Mouse (Mus musculus) megakaryocyte-erythroid progenitor cell, adult 5-6 weeks (primary cell): Measurements from ENCODE around the gene Tmem165. TPM values are rescaled to one million over a fixed set of nuclear protein-coding genes. Genes with fewer than 3 reads are reported as not detected.

Experiments used
- ATAC-seq: replicated peaks from 2 replicates; pipeline ENCODE4 v1.8.0; 2016; ENCODE audit warnings: mild to moderate bottlenecking, inconsistent platforms; ENCODE audit not compliant: severe bottlenecking, poor library complexity, low FRiP score, low TSS enrichment
- total RNA-seq, 2 experiments: library from RNA; stranded (forward) in 1 of 2; stranded (reverse) in 1 of 2; fragments of 200-1000, 215-1000 nt in 1 of 2; fragments of >200 nt in 1 of 2; fragmentation: Nextera tagmentation in 1 of 2; gene quantifications; 2 replicates each; pipeline ENCODE4 v1.2.3; 2014 to 2017

Gene Tmem165
- total RNA-seq, 2 experiments from 2014 or later, result 40.1 to 72.1 TPM

DNA sequence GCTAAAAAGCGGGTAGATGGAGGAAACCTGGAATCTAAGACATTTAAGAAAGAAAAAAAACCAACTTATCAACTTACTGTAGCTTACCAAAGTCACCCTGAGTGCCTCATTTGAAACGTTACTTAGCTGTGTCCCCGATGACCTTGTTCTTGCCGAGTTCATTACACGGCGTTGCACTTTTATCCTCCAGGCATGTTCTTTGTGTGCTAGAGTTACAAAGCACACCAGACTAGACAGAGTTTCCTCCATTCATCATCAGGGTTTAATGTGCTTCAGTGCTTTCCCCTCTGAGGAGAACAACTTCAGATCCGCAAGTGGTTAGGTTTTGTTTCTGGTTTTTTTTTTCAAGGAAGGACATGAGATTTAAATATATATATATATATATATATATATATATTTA, 18.9 kb upstream of the Tmem165 start:
- ATAC-seq, result no peak

GRCm38 (mm10) chr5:76170522-76170921, 13.2 kb upstream of the Tmem165 start:
- ATAC-seq, result no peak

- no peak for ATAC-seq
Measured at GRCm38 (mm10) chr5:76171039-76171438, 12.6 kb upstream of the Tmem165 start.

DNA sequence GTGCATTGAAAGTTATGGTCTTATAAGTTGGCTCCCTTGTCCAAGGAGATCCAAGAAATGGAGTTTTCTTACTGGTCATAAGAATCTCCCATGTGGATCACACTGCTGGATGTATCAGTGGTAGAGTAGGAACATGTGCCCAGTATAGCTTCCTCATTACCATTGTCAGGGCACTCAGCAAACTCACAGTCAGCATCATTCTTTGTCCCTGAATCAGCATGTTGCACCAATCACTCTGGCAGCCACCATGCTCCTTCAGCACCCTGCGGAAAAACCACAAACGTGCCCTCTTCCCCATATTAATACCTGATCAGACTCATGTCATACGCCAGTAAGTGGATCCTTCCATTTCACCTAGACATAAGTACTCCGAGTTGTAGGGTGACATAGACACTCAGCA, 8.6 kb upstream of the Tmem165 start:
- ATAC-seq, result no peak

DNA sequence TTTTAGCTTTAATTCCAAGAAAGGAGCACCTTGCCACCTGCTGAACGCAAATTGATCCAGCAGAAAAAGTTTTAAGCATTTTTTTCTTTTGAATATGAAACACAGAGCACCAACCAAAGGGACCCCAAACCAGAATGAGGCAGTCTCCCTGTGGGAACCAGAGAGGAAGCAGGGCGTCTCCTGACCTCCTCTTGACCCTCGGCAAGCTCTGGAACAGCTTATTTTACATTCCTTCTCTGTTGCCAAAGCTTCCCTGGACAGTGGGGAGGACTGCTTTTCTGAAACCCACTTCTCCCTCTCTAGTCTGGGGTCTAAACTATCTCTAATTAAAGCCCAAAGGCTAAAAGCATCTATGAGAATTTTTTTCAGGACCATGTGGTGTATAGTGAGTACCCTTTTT, 7.3 kb upstream of the Tmem165 start:
- ATAC-seq, result no peak

DNA sequence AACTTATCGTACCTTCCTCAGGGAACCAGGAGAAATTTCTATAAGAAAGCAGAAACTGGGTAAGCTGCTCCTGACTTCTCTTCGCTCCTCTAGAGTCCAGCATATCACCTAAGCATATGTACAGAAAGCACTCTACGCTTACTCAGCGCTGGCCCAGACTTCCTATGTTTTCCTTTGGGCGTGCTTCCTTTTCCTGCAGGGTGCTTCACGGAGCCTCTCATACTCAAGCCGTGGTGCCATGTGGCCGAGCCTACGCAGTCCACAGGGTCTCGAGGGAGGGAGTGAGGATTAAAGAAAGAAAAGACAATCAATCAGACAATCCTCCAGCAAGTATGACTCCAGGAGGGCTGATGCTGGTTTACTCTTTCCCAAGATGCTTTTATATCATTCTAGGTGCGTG, 6.8 kb upstream of the Tmem165 start:
- no peak for ATAC-seq

- ATAC-seq, result no peak
Measured at GRCm38 (mm10) chr5:76177664-76178063, 6.0 kb upstream of the Tmem165 start.

DNA sequence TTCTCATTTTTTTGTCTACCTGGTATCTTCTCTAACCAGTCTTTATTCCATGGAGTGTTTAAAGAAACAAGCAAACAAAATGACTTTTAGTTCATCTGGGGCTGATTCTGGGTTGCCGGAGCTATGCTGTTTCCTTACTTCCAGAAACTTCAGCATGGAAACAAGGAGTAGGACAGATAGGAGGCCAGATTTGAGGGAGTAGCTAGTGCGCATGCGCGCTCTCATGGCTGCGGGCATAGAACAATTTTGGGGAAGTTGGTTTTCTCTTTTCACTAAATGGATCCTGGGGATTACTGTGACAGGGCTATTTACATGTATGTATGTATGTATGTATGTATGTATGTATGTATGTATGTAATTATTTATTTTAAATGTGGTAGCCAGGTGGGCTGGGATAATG, 4.5 kb upstream of the Tmem165 start:
- ATAC-seq, result no peak

DNA sequence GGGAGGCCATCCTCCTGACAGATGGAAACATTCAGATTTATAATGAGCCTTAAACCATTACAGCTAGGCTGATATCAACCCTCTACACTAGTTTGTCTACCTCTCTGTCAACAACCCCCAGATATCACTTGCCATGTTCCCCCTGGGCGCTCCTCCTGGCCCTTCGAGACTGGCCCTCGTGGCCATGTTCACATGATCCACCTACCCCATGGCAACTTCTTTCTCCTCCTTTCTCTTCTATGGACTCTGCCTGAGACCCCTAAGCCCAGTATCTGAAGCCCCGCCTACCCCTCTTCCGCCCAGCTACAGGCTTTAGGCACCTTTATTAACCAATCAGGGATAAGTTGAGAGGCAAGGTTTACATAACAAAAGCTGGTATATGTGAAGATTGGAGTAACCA, 3.9 kb upstream of the Tmem165 start:
- ATAC-seq, result no peak

DNA sequence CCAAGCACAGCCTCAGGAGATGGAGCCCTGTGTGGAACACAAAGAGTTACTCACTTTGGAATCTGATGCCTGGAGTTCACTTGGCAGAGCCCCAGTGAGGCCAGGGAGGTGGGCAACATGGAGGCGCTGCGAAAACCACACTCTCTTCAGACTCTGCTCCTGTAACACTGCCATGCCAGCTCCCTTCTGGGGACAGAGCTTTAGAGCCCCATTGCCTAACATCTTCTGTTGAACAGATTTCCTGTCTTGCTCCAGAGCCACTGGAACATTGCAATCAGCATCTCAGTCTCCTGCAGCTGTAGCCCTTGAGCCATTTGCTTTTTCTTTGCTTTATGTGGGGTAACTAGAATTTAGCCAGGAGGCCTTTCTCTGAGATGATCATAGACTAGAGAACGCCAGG, 1.4 kb upstream of the Tmem165 start:
- no peak for ATAC-seq

- no peak for ATAC-seq
Measured at GRCm38 (mm10) chr5:76183043-76183749, 484 bp upstream of the Tmem165 start.

DNA sequence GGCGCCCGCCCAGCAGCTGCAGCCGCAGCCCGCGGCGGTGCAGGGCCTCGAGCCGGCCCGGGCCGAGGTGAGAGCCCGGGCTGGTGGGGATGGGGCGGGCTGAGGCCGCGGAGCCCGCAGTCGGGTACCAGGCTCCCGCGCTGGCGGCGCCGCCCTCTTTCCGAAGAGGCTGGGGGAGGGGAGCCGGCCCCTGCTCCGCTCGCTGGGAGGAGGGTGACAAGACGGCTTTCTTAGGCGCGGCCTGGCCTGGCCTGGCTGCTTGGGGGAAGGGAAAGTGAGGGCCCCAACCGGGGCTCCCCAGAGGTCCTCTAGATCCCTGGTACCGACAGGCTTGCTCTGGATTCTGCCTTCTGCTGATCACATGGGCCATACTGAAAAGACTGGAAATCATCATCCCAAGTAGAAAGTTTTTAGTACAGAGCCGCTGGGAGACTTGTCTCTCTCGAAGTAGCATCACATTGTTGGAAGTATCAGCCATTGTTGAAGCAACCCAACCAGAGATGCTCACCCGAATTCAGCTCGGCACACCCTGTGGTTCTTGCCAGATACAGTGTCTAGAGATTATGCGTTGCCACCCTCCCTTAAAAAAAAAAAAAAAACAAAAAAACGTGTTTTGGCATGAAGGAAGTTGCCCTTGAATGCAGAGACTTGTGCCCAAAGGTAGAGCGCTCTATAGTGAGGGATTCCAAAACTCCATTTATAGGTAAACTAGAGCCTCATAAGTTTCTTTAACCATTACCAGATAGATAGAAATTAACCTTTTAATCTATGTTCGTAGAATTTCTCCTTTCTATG, 803 bp downstream of the Tmem165 start:
- ATAC-seq, result peak; percentile 38

DNA sequence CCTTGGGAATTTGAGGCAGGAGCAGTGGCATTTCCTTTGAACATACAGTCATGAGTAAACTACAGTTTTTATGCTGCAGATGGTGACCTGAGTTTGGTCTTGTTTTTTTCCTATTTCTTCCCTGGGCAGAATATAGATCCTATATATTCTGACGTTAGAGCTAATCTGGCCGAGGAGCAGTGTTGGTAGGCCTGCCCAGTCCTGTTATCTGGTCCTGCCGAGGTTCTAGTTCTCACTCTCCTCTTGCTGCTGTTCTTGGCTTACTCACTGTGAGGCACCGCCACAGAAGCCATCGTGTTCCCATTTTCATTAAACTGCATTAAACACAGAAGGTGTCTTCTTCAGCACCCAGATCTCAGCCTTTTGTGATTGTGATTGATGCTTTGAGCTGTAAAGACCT, 4.2 kb downstream of the Tmem165 start:
- no peak for ATAC-seq

DNA sequence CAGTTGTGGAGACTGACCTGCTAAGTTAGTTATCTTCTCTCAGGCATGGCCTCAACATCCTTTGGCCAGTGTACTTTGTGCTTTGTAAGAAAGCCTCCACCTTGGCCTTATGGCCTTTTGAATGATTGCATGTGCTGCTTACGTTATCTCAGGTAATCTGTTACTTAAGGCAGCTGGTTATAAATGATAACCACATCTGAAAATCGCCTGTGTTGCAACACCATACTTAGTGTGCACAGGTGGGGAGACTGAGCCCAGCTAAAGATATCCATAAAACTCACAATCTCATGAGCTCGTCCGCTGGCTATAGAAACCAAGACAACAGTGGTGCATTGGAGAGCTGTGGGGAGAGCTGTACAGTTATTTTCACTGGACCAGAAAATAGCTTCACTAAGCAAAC, 6.9 kb downstream of the Tmem165 start:
- no peak for ATAC-seq

- no peak for ATAC-seq
Measured at GRCm38 (mm10) chr5:76193075-76193474, 9.4 kb downstream of the Tmem165 start.

DNA sequence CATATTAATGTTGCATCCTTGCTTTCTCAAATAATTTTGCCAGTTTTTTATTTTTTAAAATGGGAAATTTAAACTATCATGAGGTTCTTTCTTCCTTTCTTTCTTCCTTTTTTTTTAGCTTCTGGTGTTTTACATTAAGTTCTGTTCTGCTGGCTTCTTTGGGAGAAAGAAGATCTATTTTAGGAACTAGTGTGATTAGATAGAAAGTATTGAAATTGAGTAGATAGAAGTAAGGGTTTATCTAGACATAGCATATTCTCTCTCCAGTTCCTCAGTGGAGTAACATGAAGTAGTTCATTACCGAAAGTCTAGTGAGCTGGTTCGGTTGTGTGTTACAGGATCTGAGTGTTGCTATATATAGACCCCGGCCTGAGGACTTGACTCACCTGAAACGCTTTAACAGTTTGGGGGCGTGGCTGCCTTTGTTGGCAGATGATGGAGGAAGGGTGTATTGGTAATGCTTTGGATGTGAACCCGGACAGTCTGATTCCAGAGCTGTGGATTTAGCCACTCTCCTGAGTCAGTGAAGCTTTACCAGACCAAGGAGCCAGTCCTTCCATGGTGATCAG, 10.8 kb downstream of the Tmem165 start:
- 0 out of 2 replicates have a peak, but pooled peaks have one; percentile 30 for ATAC-seq

GRCm38 (mm10) chr5:76199346-76199745, 15.7 kb downstream of the Tmem165 start:
- ATAC-seq, result no peak

- no peak for ATAC-seq
Measured at GRCm38 (mm10) chr5:76203171-76203570, 19.5 kb downstream of the Tmem165 start.

DNA sequence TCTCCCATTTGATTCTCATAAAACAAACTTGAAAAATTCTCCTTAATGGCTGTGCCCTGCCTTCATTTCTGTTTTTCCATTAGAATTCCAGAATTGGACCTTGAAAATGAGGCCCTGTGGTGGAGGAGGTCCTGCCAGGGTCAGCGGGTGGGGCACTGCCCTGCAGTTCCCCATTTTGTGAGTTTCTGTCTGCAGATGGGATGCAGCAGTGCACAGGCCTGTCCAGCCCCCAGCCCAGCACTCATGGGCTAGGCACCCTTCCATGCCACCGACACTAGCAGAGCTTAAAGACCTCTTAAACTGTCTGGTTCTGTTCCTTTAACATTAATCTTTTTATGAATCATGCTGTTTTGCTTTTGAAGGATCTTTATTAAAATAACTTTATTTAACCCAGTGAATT, 22.2 kb downstream of the Tmem165 start:
- ATAC-seq, result no peak

- ATAC-seq, result no peak
Measured at GRCm38 (mm10) chr5:76208066-76208465, 24.4 kb downstream of the Tmem165 start.

- no peak for ATAC-seq
Measured at GRCm38 (mm10) chr5:76216691-76217090, 33.0 kb downstream of the Tmem165 start.
